Mouse (Mus musculus) thymus, postnatal 0 days (tissue): ENCODE data around the gene Cdc34. TPM values are rescaled to one million over a fixed set of nuclear protein-coding genes. Genes with fewer than 3 reads are reported as not detected.
A peak's percentile ranks its signal among the peaks of the same experiment; 100 is the strongest.

Source experiments
- DNase-seq: peaks from one replicate; pipeline ENCODE4 v3.0.0-alpha.2; 2015; ENCODE audit warnings: low spot score
- polyA plus RNA-seq: library from polyadenylated mRNA; unstranded; fragments of >200 nt; fragmentation: Nextera tagmentation; extraction: Ambion mirVana; gene quantifications from 2 replicates; pipeline ENCODE4 v1.2.1, GENCODE M21; 2015

Gene Cdc34
- polyA plus RNA-seq, 1 experiment from 2014 or later: 138 TPM

- DNase-seq: no peak
These were observed 11.7 kb upstream of the Cdc34 start for GRCm38 (mm10) chr10:79670071-79670888.

GRCm38 (mm10) chr10:79671396-79672087, 10.5 kb upstream of the Cdc34 start:
- DNase-seq: no peak

- no peak for DNase-seq
These were observed 9.9 kb upstream of the Cdc34 start for GRCm38 (mm10) chr10:79672088-79672455.

- DNase-seq: no peak
These were observed 8.9 kb upstream of the Cdc34 start for GRCm38 (mm10) chr10:79673054-79673453.

- DNase-seq: no peak
These were observed 6.5 kb upstream of the Cdc34 start for GRCm38 (mm10) chr10:79675346-79676035.

- DNase-seq: peak; percentile 36
These were observed 1.1 kb upstream of the Cdc34 start for GRCm38 (mm10) chr10:79680606-79681495.

GRCm38 (mm10) chr10:79682551-79682915, 538 bp downstream of the Cdc34 start:
- DNase-seq: no peak

GRCm38 (mm10) chr10:79682916-79683582, 1.1 kb downstream of the Cdc34 start:
- DNase-seq: peak; percentile 67

- DNase-seq: no peak
These were observed 2.0 kb downstream of the Cdc34 start for GRCm38 (mm10) chr10:79683726-79684640.

- DNase-seq: no peak
These were observed 3.0 kb downstream of the Cdc34 start for GRCm38 (mm10) chr10:79684770-79685600.

GRCm38 (mm10) chr10:79686219-79686618, 4.2 kb downstream of the Cdc34 start:
- DNase-seq: no peak

- DNase-seq: no peak
These were observed 4.7 kb downstream of the Cdc34 start for GRCm38 (mm10) chr10:79686691-79687090.

GRCm38 (mm10) chr10:79687513-79687912, 5.5 kb downstream of the Cdc34 start:
- no peak for DNase-seq

- no peak for DNase-seq
These were observed 6.7 kb downstream of the Cdc34 start, which contains the start of gene Gzmm for GRCm38 (mm10) chr10:79688720-79689119. Gene Gzmm, plus strand, starts transcription at chr10:79689020.

GRCm38 (mm10) chr10:79689178-79689577, 7.2 kb downstream of the Cdc34 start:
- DNase-seq: no peak

GRCm38 (mm10) chr10:79691986-79692548, 10.1 kb downstream of the Cdc34 start:
- DNase-seq: no peak

- DNase-seq: no peak
These were observed 11.8 kb downstream of the Cdc34 start for GRCm38 (mm10) chr10:79693580-79694378.

- DNase-seq: no peak
These were observed 12.3 kb downstream of the Cdc34 start for GRCm38 (mm10) chr10:79694379-79694655.
